Mouse (Mus musculus): Measurements from ENCODE around the gene Gm4312. TPM values are rescaled to one million over a fixed set of nuclear protein-coding genes. Genes with fewer than 3 reads are reported as not detected.
"Not testable (repeated sequence)": the region's sequence is repeated elsewhere in the genome, so short reads cannot be mapped to it uniquely, and the experiment has no call there.

Gene Gm4312
- not detected in 2 replicates for total RNA-seq (2014; rRNA removed)
- not detected in 2 replicates for polyA plus RNA-seq (2015; fragmentation: Nextera tagmentation; extraction: Ambion mirVana)

- DNase-seq (ENCODE audit: low spot score); ATAC-seq (ENCODE audit: low FRiP score): not testable (repeated sequence)
Measured at GRCm38 (mm10) chr10:100382460-100382859, at the start of gene Gm4312. Gene Gm4312, minus strand, starts transcription at chr10:100382560.

DNA sequence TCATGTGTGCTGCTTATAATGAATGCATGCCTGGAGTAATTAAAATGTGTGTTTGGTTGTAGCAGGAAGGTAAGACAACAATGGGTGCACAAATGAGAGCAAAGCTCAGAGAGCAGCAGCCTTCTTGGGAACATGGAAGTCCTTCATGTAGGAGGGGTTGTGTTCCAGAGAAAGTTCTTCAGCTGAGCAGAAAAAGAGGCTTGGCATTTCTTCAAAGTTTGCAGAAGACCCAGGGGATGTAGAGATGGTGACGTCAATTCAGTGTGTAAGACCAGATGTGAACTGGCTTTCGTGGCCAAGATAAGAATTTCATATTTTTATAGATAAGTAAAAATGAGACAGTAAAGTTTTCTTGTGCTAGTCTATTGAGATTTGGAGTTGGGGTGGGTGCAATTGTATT lies 45.2 kb upstream of the Gm4312 start:
- Histone ChIP-seq H3K4me1 (ENCODE audit: insufficient read depth, low read length) (no peaks in the 10 kb centered on the region), H3K27ac (ENCODE audit: low read depth, low read length) (no peak overlapping the region), H3K4me3 (ENCODE audit: low read depth, low read length) (no peak overlapping the region), H3K4me2 (ENCODE audit: low read depth, low read length, poor library complexity, severe bottlenecking) (no peak overlapping the region), H3K27me3 (ENCODE audit: insufficient read depth, low read length) (no peaks in the 10 kb centered on the region), H3K9me3 (ENCODE audit: low read length) (no peaks in the 10 kb centered on the region), H3K36me3 (ENCODE audit: insufficient read depth, low read length) (no peaks in the 10 kb centered on the region), H3K9ac (replicated peaks; ENCODE audit: low read length, poor library complexity, severe bottlenecking) (no peak overlapping the region)
- no peak for TF ChIP-seq CTCF (IDR thresholded peaks at IDR 0.05)
- no peak for ATAC-seq (ENCODE audit: low FRiP score)
- WGBS: 90% methylated on average over 2 of the region's 2 CpGs
- no peak for DNase-seq (ENCODE audit: low spot score)

More at GRCm38 (mm10) chr10:100382460-100382859, at the start of gene Gm4312:
- not testable (repeated sequence) for H3K4me1 ChIP-seq (ENCODE audit: insufficient read depth, low read length); H3K27ac ChIP-seq (ENCODE audit: low read depth, low read length); H3K4me3 ChIP-seq (ENCODE audit: low read depth, low read length); H3K36me3 ChIP-seq (ENCODE audit: insufficient read depth, low read length); H3K9ac ChIP-seq (replicated peaks; ENCODE audit: low read length, poor library complexity, severe bottlenecking); H3K9me3 ChIP-seq (ENCODE audit: low read length); H3K27me3 ChIP-seq (ENCODE audit: insufficient read depth, low read length); H3K4me2 ChIP-seq (ENCODE audit: low read depth, low read length, poor library complexity, severe bottlenecking)
- WGBS: no CpG with 5 or more reads among the region's 2 CpGs

DNA sequence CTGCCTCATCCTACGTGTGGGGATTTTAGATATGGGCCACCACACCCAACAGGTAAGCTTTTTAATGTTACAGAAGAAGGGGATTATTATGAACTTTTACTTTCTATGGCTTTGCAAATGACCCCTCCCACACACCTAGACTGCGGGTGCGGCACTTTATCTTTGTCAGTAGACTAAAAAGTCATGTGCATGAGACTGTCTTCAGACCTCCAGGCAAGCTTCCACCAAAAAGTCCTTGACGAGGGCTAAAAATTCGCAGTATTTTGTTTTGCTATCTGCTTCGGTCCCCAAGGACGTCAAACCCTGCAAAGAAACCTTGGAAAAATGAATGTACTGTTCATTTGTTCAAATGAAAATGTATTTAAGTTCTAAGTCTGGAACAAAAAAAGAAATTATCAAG lies 33.2 kb upstream of the Gm4312 start:
- Histone ChIP-seq H3K9ac (replicated peaks; ENCODE audit: low read length, poor library complexity, severe bottlenecking) (no peak overlapping the region), H3K4me3 (ENCODE audit: low read depth, low read length) (no peak overlapping the region), H3K27ac (ENCODE audit: low read depth, low read length) (no peak overlapping the region), H3K4me2 (ENCODE audit: low read depth, low read length, poor library complexity, severe bottlenecking) (no peak overlapping the region), H3K36me3 (ENCODE audit: insufficient read depth, low read length) (no peaks in the 10 kb centered on the region), H3K4me1 (ENCODE audit: insufficient read depth, low read length) (no peaks in the 10 kb centered on the region), H3K9me3 (ENCODE audit: low read length) (no peaks in the 10 kb centered on the region), H3K27me3 (ENCODE audit: insufficient read depth, low read length) (no peaks in the 10 kb centered on the region)
- no peak for TF ChIP-seq CTCF (IDR thresholded peaks at IDR 0.05)
- ATAC-seq (ENCODE audit: low FRiP score) (no peak), DNase-seq (ENCODE audit: low spot score) (no peak)
- 85% methylated on average over 7 of the region's 7 CpGs for WGBS

DNA sequence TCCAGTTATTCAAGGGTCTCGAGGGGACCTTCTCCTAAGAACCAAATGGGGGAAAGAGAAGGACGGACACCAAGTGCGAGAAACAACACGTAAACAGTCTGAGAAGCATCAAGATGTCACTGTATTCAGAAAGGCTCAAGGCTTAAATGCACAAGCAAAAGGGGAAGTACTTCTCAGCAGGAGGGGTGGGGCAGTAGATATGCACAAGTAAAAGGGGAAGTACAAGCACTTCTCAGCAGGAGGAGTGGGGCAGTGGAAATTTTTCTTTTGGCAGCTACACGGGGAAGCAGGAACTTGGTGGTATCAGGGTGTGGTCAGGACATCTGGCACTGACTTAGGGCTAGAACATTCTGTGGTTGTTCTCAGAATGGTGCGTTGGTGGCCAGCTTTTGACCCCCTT lies 19.9 kb upstream of the Gm4312 start:
- H3K27ac ChIP-seq (ENCODE audit: low read depth, low read length); H3K4me1 ChIP-seq (ENCODE audit: insufficient read depth, low read length); H3K4me3 ChIP-seq (ENCODE audit: low read depth, low read length); H3K36me3 ChIP-seq (ENCODE audit: insufficient read depth, low read length); H3K27me3 ChIP-seq (ENCODE audit: insufficient read depth, low read length); H3K9me3 ChIP-seq (ENCODE audit: low read length); H3K9ac ChIP-seq (replicated peaks; ENCODE audit: low read length, poor library complexity, severe bottlenecking); H3K4me2 ChIP-seq (ENCODE audit: low read depth, low read length, poor library complexity, severe bottlenecking); ATAC-seq (ENCODE audit: low FRiP score); DNase-seq (ENCODE audit: low spot score): not testable (repeated sequence)
- WGBS: 94% methylated on average over 6 of the region's 6 CpGs

DNA sequence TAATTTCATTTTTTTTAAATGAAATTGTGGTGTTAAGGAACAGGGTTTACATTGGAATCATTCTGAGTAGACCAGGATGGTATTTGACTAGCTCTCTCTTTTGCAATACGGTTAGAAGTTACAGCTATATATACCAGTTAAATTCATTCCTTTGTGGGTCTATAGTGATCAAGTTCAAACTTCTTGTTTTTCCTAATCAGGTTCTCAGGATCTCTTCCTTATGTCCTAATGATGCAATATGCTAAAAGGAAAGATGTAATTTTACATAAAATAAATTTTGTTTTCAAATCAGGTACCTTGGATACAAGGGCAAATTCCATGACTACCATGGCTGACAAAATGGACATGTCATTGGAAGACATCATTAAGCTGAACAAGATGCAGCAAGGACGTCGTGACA lies 21.3 kb downstream of the Gm4312 start, which contains the start of gene Gm4307:
Gene Gm4307 (plus strand): TSS at position 301 of the 400 bp plus-strand sequence.
- H3K4me2 ChIP-seq (ENCODE audit: low read depth, low read length, poor library complexity, severe bottlenecking); ATAC-seq (ENCODE audit: low FRiP score); H3K4me1 ChIP-seq (ENCODE audit: insufficient read depth, low read length); H3K9ac ChIP-seq (replicated peaks; ENCODE audit: low read length, poor library complexity, severe bottlenecking); H3K27ac ChIP-seq (ENCODE audit: low read depth, low read length); DNase-seq (ENCODE audit: low spot score); H3K9me3 ChIP-seq (ENCODE audit: low read length); H3K27me3 ChIP-seq (ENCODE audit: insufficient read depth, low read length); H3K4me3 ChIP-seq (ENCODE audit: low read depth, low read length); H3K36me3 ChIP-seq (ENCODE audit: insufficient read depth, low read length): not testable (repeated sequence)
- no CpG with 5 or more reads among the region's 3 CpGs for WGBS

- ATAC-seq (ENCODE audit: low FRiP score); H3K27ac ChIP-seq (ENCODE audit: low read depth, low read length); H3K9me3 ChIP-seq (ENCODE audit: low read length); H3K4me3 ChIP-seq (ENCODE audit: low read depth, low read length); DNase-seq (ENCODE audit: low spot score); H3K9ac ChIP-seq (replicated peaks; ENCODE audit: low read length, poor library complexity, severe bottlenecking); H3K4me1 ChIP-seq (ENCODE audit: insufficient read depth, low read length); H3K27me3 ChIP-seq (ENCODE audit: insufficient read depth, low read length); H3K4me2 ChIP-seq (ENCODE audit: low read depth, low read length, poor library complexity, severe bottlenecking); H3K36me3 ChIP-seq (ENCODE audit: insufficient read depth, low read length): not testable (repeated sequence)
- WGBS: 93% methylated on average over 2 of the region's 2 CpGs
Measured at GRCm38 (mm10) chr10:100356841-100357240, 25.5 kb downstream of the Gm4312 start.

DNA sequence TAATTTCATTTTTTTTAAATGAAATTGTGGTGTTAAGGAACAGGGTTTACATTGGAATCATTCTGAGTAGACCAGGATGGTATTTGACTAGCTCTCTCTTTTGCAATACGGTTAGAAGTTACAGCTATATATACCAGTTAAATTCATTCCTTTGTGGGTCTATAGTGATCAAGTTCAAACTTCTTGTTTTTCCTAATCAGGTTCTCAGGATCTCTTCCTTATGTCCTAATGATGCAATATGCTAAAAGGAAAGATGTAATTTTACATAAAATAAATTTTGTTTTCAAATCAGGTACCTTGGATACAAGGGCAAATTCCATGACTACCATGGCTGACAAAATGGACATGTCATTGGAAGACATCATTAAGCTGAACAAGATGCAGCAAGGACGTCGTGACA lies 31.6 kb downstream of the Gm4312 start, which contains the start of gene Gm4305:
Gene Gm4305 (plus strand): TSS at position 301 of the 400 bp plus-strand sequence.
- WGBS: no CpG with 5 or more reads among the region's 3 CpGs

DNA sequence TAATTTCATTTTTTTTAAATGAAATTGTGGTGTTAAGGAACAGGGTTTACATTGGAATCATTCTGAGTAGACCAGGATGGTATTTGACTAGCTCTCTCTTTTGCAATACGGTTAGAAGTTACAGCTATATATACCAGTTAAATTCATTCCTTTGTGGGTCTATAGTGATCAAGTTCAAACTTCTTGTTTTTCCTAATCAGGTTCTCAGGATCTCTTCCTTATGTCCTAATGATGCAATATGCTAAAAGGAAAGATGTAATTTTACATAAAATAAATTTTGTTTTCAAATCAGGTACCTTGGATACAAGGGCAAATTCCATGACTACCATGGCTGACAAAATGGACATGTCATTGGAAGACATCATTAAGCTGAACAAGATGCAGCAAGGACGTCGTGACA lies 36.7 kb downstream of the Gm4312 start, which contains the start of gene Gm4303:
Gene Gm4303 (plus strand): TSS at position 301 of the 400 bp plus-strand sequence.
- not testable (repeated sequence) for H3K4me1 ChIP-seq (ENCODE audit: insufficient read depth, low read length); H3K4me2 ChIP-seq (ENCODE audit: low read depth, low read length, poor library complexity, severe bottlenecking); H3K9me3 ChIP-seq (ENCODE audit: low read length); H3K27me3 ChIP-seq (ENCODE audit: insufficient read depth, low read length); H3K36me3 ChIP-seq (ENCODE audit: insufficient read depth, low read length); H3K4me3 ChIP-seq (ENCODE audit: low read depth, low read length); H3K9ac ChIP-seq (replicated peaks; ENCODE audit: low read length, poor library complexity, severe bottlenecking); DNase-seq (ENCODE audit: low spot score); H3K27ac ChIP-seq (ENCODE audit: low read depth, low read length); ATAC-seq (ENCODE audit: low FRiP score)
- WGBS: no CpG with 5 or more reads among the region's 3 CpGs

More for the DNA sequence above, 31.6 kb downstream of the Gm4312 start, which contains the start of gene Gm4305:
- H3K27me3 ChIP-seq (ENCODE audit: insufficient read depth, low read length); H3K27ac ChIP-seq (ENCODE audit: low read depth, low read length); H3K36me3 ChIP-seq (ENCODE audit: insufficient read depth, low read length); H3K4me3 ChIP-seq (ENCODE audit: low read depth, low read length); H3K9me3 ChIP-seq (ENCODE audit: low read length); H3K4me2 ChIP-seq (ENCODE audit: low read depth, low read length, poor library complexity, severe bottlenecking); H3K4me1 ChIP-seq (ENCODE audit: insufficient read depth, low read length); DNase-seq (ENCODE audit: low spot score); ATAC-seq (ENCODE audit: low FRiP score); H3K9ac ChIP-seq (replicated peaks; ENCODE audit: low read length, poor library complexity, severe bottlenecking): not testable (repeated sequence)

DNA sequence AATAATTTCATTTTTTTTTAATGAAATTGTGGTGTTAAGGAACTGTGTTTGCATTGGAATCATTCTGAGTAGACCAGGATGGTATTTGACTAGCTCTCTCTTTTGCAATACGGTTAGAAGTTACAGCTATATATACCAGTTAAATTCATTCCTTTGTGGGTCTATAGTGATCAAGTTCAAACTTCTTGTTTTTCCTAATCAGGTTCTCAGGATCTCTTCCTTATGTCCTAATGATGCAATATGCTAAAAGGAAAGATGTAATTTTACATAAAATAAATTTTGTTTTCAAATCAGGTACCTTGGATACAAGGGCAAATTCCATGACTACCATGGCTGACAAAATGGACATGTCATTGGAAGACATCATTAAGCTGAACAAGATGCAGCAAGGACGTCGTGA lies 41.8 kb downstream of the Gm4312 start, which contains the start of gene Gm4302:
Gene Gm4302 (plus strand): TSS at position 301 of the 400 bp plus-strand sequence.
- not testable (repeated sequence) for H3K27ac ChIP-seq (ENCODE audit: low read depth, low read length); ATAC-seq (ENCODE audit: low FRiP score); H3K36me3 ChIP-seq (ENCODE audit: insufficient read depth, low read length); H3K9me3 ChIP-seq (ENCODE audit: low read length); DNase-seq (ENCODE audit: low spot score); H3K4me1 ChIP-seq (ENCODE audit: insufficient read depth, low read length); H3K27me3 ChIP-seq (ENCODE audit: insufficient read depth, low read length); H3K9ac ChIP-seq (replicated peaks; ENCODE audit: low read length, poor library complexity, severe bottlenecking); H3K4me2 ChIP-seq (ENCODE audit: low read depth, low read length, poor library complexity, severe bottlenecking); H3K4me3 ChIP-seq (ENCODE audit: low read depth, low read length)
- no CpG with 5 or more reads among the region's 3 CpGs for WGBS
